Comparison of ENCODE assay signal across 20 mouse cellular contexts in genomic region chr2:124583561-124583960, GRCm38 (mm10).
"Had no signal": no experiment of that assay in that cellular context is flagged by ENCODE, and none has a peak within 500 bp of the region (broad histone marks: within the 10 kb centered on the region; RNA-seq: fewer than 3 reads in every experiment).

No protein-coding gene starts in this region.

- H3K9ac ChIP-seq: liver, postnatal 0 days; lung, embryonic 15.5 days; midbrain, embryonic 13.5 days; midbrain, embryonic 15.5 days; neural tube, embryonic 13.5 days; neural tube, embryonic 15.5 days had no signal

- DNase-seq: liver, postnatal 0 days; lung, adult 2 months; lung, postnatal 14 days; lung, postnatal 36 days; right cerebral cortex, adult 18-20 months; right cerebral cortex, postnatal 25 days; right cerebral cortex, postnatal 4 days; spleen, adult 18-20 months; thymus, adult 18-20 months; thymus, postnatal 14 days; thymus, postnatal 36 days had no signal

- H3K27me3 ChIP-seq: lung, embryonic 15.5 days; megakaryocyte, embryonic 14.5 days; midbrain, embryonic 13.5 days; midbrain, embryonic 15.5 days; neural tube, embryonic 13.5 days; neural tube, embryonic 15.5 days had no signal

- H3K4me2 ChIP-seq: lung, embryonic 15.5 days; midbrain, embryonic 11.5 days; midbrain, embryonic 13.5 days; midbrain, embryonic 15.5 days; neural tube, embryonic 13.5 days; neural tube, embryonic 15.5 days had no signal

- H3K9me3 ChIP-seq: lung, embryonic 15.5 days; megakaryocyte, embryonic 14.5 days; midbrain, embryonic 13.5 days; midbrain, embryonic 15.5 days; neural tube, embryonic 13.5 days; neural tube, embryonic 15.5 days had no signal

- H3K36me3 ChIP-seq: lung, embryonic 15.5 days; midbrain, embryonic 13.5 days; midbrain, embryonic 15.5 days; neural tube, embryonic 13.5 days; neural tube, embryonic 15.5 days had no signal

- ATAC-seq: liver, postnatal 0 days; lung, postnatal 0 days; midbrain, embryonic 13.5 days; midbrain, embryonic 15.5 days had no signal

- H3K4me3 ChIP-seq: lung, embryonic 15.5 days; megakaryocyte, embryonic 14.5 days; midbrain, embryonic 13.5 days; midbrain, embryonic 15.5 days; neural tube, embryonic 13.5 days; neural tube, embryonic 15.5 days had no signal

- H3K4me1 ChIP-seq: lung, embryonic 15.5 days; midbrain, embryonic 15.5 days; neural tube, embryonic 13.5 days; neural tube, embryonic 15.5 days had no signal

- H3K27ac ChIP-seq: lung, embryonic 15.5 days; macrophage; midbrain, embryonic 13.5 days; midbrain, embryonic 15.5 days; neural tube, embryonic 13.5 days; neural tube, embryonic 15.5 days had no signal
